Mouse (Mus musculus): ENCODE measurements at regions not wholly inside any gene's neighbourhood (a gene's known extent, or its start where the extent isn't known, plus 50 kb on each side); places are given as distances from the start of the nearest gene placed in this dataset.

- no peak for TF ChIP-seq CTCF (IDR thresholded peaks at IDR 0.05; ENCODE audit: borderline replicate concordance, extremely low read depth, insufficient read depth, insufficient read length)
- TF ChIP-seq POLR2A (IDR thresholded peaks at IDR 0.05; ENCODE audit: borderline replicate concordance, extremely low read depth, insufficient read depth, insufficient read length, poor library complexity, severe bottlenecking) = no peak
These were observed 591.2 kb downstream of the Sorcs1 start for GRCm38 (mm10) chr19:50087277-50087676.

GRCm38 (mm10) chr19:50077427-50078040 is 600.9 kb downstream of the Sorcs1 start:
- TF ChIP-seq POLR2A (IDR thresholded peaks at IDR 0.05; ENCODE audit: borderline replicate concordance, extremely low read depth, insufficient read depth, insufficient read length, poor library complexity, severe bottlenecking) (no peak), CTCF (IDR thresholded peaks at IDR 0.05; ENCODE audit: borderline replicate concordance, extremely low read depth, insufficient read depth, insufficient read length) (no peak)
- DNase-seq (ENCODE audit: low read depth) = peak; percentile 76

More at GRCm38 (mm10) chr19:50087277-50087676, 591.2 kb downstream of the Sorcs1 start:
- peak; percentile 75 for DNase-seq (ENCODE audit: low read depth)

- TF ChIP-seq POLR2A (IDR thresholded peaks at IDR 0.05; ENCODE audit: borderline replicate concordance, extremely low read depth, insufficient read depth, insufficient read length, poor library complexity, severe bottlenecking) = no peak
- TF ChIP-seq CTCF (IDR thresholded peaks at IDR 0.05; ENCODE audit: borderline replicate concordance, extremely low read depth, insufficient read depth, insufficient read length) = no peak
- DNase-seq (ENCODE audit: low read depth) = peak; percentile 53
These were observed 618.0 kb downstream of the Sorcs1 start for GRCm38 (mm10) chr19:50060448-50060847.

GRCm38 (mm10) chr19:50052910-50053309 is 625.5 kb downstream of the Sorcs1 start:
- TF ChIP-seq POLR2A (IDR thresholded peaks at IDR 0.05; ENCODE audit: borderline replicate concordance, extremely low read depth, insufficient read depth, insufficient read length, poor library complexity, severe bottlenecking) (no peak), CTCF (IDR thresholded peaks at IDR 0.05; ENCODE audit: borderline replicate concordance, extremely low read depth, insufficient read depth, insufficient read length) (no peak)
- DNase-seq (ENCODE audit: low read depth) = no peak

- DNase-seq (ENCODE audit: low read depth) = no peak
- TF ChIP-seq CTCF (IDR thresholded peaks at IDR 0.05; ENCODE audit: borderline replicate concordance, extremely low read depth, insufficient read depth, insufficient read length) (no peak), POLR2A (IDR thresholded peaks at IDR 0.05; ENCODE audit: borderline replicate concordance, extremely low read depth, insufficient read depth, insufficient read length, poor library complexity, severe bottlenecking) (no peak)
These were observed 632.7 kb downstream of the Sorcs1 start for GRCm38 (mm10) chr19:50045761-50046160.

- DNase-seq (ENCODE audit: low read depth) = peak; percentile 86
- no peak for TF ChIP-seq POLR2A (IDR thresholded peaks at IDR 0.05; ENCODE audit: borderline replicate concordance, extremely low read depth, insufficient read depth, insufficient read length, poor library complexity, severe bottlenecking)
- TF ChIP-seq CTCF (IDR thresholded peaks at IDR 0.05; ENCODE audit: borderline replicate concordance, extremely low read depth, insufficient read depth, insufficient read length) = no peak
These were observed 664.8 kb downstream of the Sorcs1 start for GRCm38 (mm10) chr19:50013659-50014058.

GRCm38 (mm10) chr19:50005248-50005647 is 673.2 kb downstream of the Sorcs1 start:
- TF ChIP-seq POLR2A (IDR thresholded peaks at IDR 0.05; ENCODE audit: borderline replicate concordance, extremely low read depth, insufficient read depth, insufficient read length, poor library complexity, severe bottlenecking) (no peak), CTCF (IDR thresholded peaks at IDR 0.05; ENCODE audit: borderline replicate concordance, extremely low read depth, insufficient read depth, insufficient read length) (no peak)
- peak; percentile 64 for DNase-seq (ENCODE audit: low read depth)

- peak; percentile 41 for DNase-seq (ENCODE audit: low read depth)
These were observed 692.6 kb downstream of the Sorcs1 start for GRCm38 (mm10) chr19:49985826-49986225.

GRCm38 (mm10) chr19:49966284-49966841 is 712.1 kb downstream of the Sorcs1 start:
- TF ChIP-seq POLR2A (IDR thresholded peaks at IDR 0.05; ENCODE audit: borderline replicate concordance, extremely low read depth, insufficient read depth, insufficient read length, poor library complexity, severe bottlenecking) = no peak
- no peak for TF ChIP-seq CTCF (IDR thresholded peaks at IDR 0.05; ENCODE audit: borderline replicate concordance, extremely low read depth, insufficient read depth, insufficient read length)
- peak; percentile 40 for DNase-seq (ENCODE audit: low read depth)

More at GRCm38 (mm10) chr19:49985826-49986225, 692.6 kb downstream of the Sorcs1 start:
- TF ChIP-seq CTCF (IDR thresholded peaks at IDR 0.05; ENCODE audit: borderline replicate concordance, extremely low read depth, insufficient read depth, insufficient read length) (no peak), POLR2A (IDR thresholded peaks at IDR 0.05; ENCODE audit: borderline replicate concordance, extremely low read depth, insufficient read depth, insufficient read length, poor library complexity, severe bottlenecking) (no peak)

GRCm38 (mm10) chr19:49964679-49965078 is 713.8 kb downstream of the Sorcs1 start:
- TF ChIP-seq CTCF (IDR thresholded peaks at IDR 0.05; ENCODE audit: borderline replicate concordance, extremely low read depth, insufficient read depth, insufficient read length) (no peak), POLR2A (IDR thresholded peaks at IDR 0.05; ENCODE audit: borderline replicate concordance, extremely low read depth, insufficient read depth, insufficient read length, poor library complexity, severe bottlenecking) (no peak)
- DNase-seq (ENCODE audit: low read depth) = peak; percentile 73

- TF ChIP-seq POLR2A (IDR thresholded peaks at IDR 0.05; ENCODE audit: borderline replicate concordance, extremely low read depth, insufficient read depth, insufficient read length, poor library complexity, severe bottlenecking) = no peak
- TF ChIP-seq CTCF (IDR thresholded peaks at IDR 0.05; ENCODE audit: borderline replicate concordance, extremely low read depth, insufficient read depth, insufficient read length) = no peak
- DNase-seq (ENCODE audit: low read depth) = no peak
These were observed 719.9 kb downstream of the Sorcs1 start for GRCm38 (mm10) chr19:49958517-49958916.

- peak; percentile 40 for DNase-seq (ENCODE audit: low read depth)
These were observed 747.2 kb downstream of the Sorcs1 start for GRCm38 (mm10) chr19:49931202-49931601.

More at GRCm38 (mm10) chr19:49931202-49931601, 747.2 kb downstream of the Sorcs1 start:
- TF ChIP-seq CTCF (IDR thresholded peaks at IDR 0.05; ENCODE audit: borderline replicate concordance, extremely low read depth, insufficient read depth, insufficient read length) (no peak), POLR2A (IDR thresholded peaks at IDR 0.05; ENCODE audit: borderline replicate concordance, extremely low read depth, insufficient read depth, insufficient read length, poor library complexity, severe bottlenecking) (no peak)

Measured in brain, embryonic 14.5 days (tissue).